Mouse (Mus musculus) hindbrain, embryonic 13.5 days (tissue): ENCODE data around the gene AU040320. TPM values are rescaled to one million over a fixed set of nuclear protein-coding genes. Genes with fewer than 3 reads are reported as not detected.

Source experiments
- ATAC-seq: fragments of 200-750 bp; cut with Nextera tagmentation; 2 replicates; pipeline ENCODE4 v1.8.0; 2017; ENCODE audit warnings: moderate TSS enrichment; ENCODE audit not compliant: low FRiP score
- H3K27ac ChIP-seq: fragments of 300-500 bp; sonication (generic); 2 replicates; pipeline ENCODE4 v1.5.1; 2015; ENCODE audit warnings: inconsistent platforms, mild to moderate bottlenecking, moderate library complexity
- H3K27me3 ChIP-seq: fragments of 300-500 bp; sonication (generic); 2 replicates; pipeline ENCODE4 v1.6.1; 2015; ENCODE audit warnings: mild to moderate bottlenecking, inconsistent platforms
- H3K36me3 ChIP-seq: fragments of 300-500 bp; sonication (generic); 2 replicates; pipeline ENCODE4 v1.6.1; 2015; ENCODE audit warnings: mild to moderate bottlenecking, inconsistent platforms
- H3K4me1 ChIP-seq: fragments of 300-500 bp; sonication (generic); replicated peaks from 2 replicates; pipeline ENCODE4 v1.6.1; 2015; ENCODE audit warnings: inconsistent platforms
- H3K4me2 ChIP-seq: fragments of 300-500 bp; sonication (generic); 2 replicates; pipeline ENCODE4 v1.6.1; 2015; ENCODE audit warnings: inconsistent platforms, mild to moderate bottlenecking, moderate library complexity
- H3K4me3 ChIP-seq: fragments of 300-500 bp; sonication (generic); 2 replicates; pipeline ENCODE4 v1.5.1; 2015; ENCODE audit warnings: mild to moderate bottlenecking, inconsistent platforms
- H3K9ac ChIP-seq: fragments of 300-500 bp; sonication (generic); 2 replicates; pipeline ENCODE4 v1.6.1; 2015; ENCODE audit warnings: mild to moderate bottlenecking, inconsistent platforms
- H3K9me3 ChIP-seq: fragments of 300-500 bp; sonication (generic); 2 replicates; pipeline ENCODE4 v1.6.1; 2016; ENCODE audit warnings: inconsistent platforms
- WGBS: fragments of 180-500 bp; shearing (Covaris S2); methylation state at CpG from one replicate; pipeline ENCODE4 v1.1.7; 2015; 5-methylcytosine and 5-hydroxymethylcytosine counted together
- polyA plus RNA-seq: library from polyadenylated mRNA; unstranded; fragments of >200 nt; fragmentation: Nextera tagmentation; extraction: Ambion mirVana; gene quantifications from 2 replicates; pipeline ENCODE4 v1.2.1, GENCODE M21; 2015

The AU040320 gene
- polyA plus RNA-seq, 1 experiment from 2014 or later = 40.3 TPM

DNA sequence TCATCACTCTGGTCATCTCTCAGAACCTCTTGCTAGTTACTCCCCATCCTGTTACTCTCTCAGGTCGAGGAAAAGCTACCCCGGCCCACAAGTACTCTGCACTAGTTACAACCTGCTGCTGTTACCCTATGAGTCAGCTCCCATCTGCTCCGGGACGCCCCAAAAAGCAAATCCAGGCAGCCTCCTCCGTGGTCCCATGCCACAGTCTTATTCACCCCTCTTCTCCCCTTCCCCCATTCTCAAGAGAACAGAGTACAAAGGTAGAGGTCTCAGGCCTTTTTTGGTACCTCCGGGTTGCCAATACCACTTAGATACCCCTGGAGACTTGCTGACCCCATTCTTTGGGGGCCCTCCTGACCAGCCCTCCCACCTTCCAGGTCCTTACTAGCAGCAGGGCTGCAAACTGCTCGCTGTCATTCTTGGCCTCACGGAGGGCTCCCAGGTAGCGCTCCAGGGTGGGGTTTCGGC is 1.8 kb upstream of the AU040320 start:
- Histone ChIP-seq H3K4me2 (peak overlapping the region; percentile 97), H3K36me3 (peaks cover 37% of the 10 kb centered on the region), H3K9me3 (no peaks in the 10 kb centered on the region), H3K27me3 (no peaks in the 10 kb centered on the region), H3K9ac (peak overlapping the region; percentile 90), H3K27ac (no peak overlapping the region; the same call in 1 of the 2 replicates), H3K4me3 (peak overlapping the region; percentile 69), H3K4me1 (peaks cover 65% of the 10 kb centered on the region)
- 54% methylated on average over 10 of the region's 10 CpGs for WGBS
- no peak for ATAC-seq

DNA sequence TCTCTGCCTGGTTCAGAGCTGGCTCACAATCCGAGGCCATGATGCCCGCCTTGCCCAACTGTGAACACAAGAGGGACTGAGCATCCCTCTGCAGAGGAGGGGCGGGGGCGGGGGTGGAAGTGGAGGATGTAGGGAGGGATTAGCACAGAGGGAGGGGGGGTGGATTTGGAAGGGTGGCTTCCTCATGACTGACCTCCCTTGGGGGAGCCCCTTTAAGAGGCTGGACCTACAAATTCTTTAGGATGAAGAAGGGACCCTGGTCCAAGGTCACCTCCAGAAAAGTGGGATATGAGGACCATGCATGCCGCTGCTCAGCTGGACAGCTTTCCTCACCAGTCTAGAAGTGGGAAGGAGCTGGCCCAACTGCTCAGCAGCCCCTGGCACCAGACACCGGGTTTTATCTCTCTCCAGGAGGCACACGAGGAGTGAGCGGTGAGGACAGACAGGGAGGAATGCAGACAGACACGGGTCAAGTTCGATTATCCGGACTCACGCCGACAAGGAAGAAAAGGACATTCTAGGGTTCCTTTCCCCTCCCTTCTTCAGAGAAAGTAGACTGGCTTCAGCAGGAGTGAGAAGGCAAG is 1.2 kb upstream of the AU040320 start:
- H3K4me3 ChIP-seq = peak overlapping the region; percentile 69
- 3% methylated on average over 13 of the region's 13 CpGs for WGBS
- ATAC-seq = no peak

DNA sequence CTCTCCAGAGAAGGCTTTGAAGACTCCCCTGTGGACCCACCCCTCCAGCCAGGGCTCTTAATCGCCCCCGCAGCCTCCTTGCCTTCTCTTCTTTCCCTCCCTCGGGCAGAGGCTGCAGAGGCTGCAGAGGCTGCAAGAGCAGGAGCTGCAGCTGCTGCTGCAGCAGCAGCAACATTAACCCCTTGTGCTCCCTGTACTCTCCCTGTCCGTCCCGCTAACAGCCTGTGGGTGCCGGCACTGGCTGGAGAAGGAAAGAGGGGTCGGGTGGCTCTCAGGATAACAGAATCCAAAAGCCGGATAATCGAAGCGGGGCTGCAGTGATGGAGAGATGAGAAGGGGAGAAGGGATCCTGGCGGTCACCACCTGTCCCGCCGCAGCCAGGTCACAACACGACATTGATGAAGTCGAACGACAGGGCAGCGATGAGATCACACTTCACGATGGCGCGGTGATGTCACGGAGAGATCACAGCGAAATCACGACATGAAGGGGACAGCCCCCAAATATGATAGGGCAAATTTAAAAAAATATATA is 669 bp upstream of the AU040320 start:
- peaks cover 31% of the 10 kb centered on the region for H3K36me3 ChIP-seq
- H3K4me1 ChIP-seq = peaks cover 65% of the 10 kb centered on the region

More for the DNA sequence above, 1.2 kb upstream of the AU040320 start:
- H3K27ac ChIP-seq = peak overlapping the region; percentile 98
- H3K9me3 ChIP-seq = no peaks in the 10 kb centered on the region
- H3K4me2 ChIP-seq = peak overlapping the region; percentile 97
- no peaks in the 10 kb centered on the region for H3K27me3 ChIP-seq
- H3K4me1 ChIP-seq = peaks cover 65% of the 10 kb centered on the region
- H3K36me3 ChIP-seq = peaks cover 32% of the 10 kb centered on the region
- H3K9ac ChIP-seq = peak overlapping the region; percentile 90

DNA sequence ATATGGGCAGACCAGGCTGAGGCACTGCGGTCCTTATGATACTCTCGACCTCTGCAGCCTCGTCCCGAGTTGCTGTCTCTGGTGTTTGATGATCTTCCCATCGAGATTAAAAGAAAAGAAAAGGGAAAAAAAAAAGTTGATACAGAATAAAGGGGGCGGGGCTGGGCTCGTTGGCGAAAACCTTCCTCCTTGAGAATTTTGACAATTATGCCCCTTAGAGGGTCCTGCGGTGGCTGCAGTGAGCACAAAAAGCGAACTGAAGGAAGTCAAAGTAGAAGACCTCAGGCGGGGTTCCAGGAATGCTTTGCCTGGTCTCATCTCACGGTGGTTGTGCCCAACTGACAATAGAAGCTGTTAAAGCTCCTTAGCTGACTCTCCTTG is 877 bp downstream of the AU040320 start:
- no peak for ATAC-seq
- H3K9me3 ChIP-seq = no peaks in the 10 kb centered on the region
- H3K4me1 ChIP-seq = peaks cover 51% of the 10 kb centered on the region
- peak overlapping the region; percentile 69 for H3K4me3 ChIP-seq
- peak overlapping the region; percentile 98 for H3K27ac ChIP-seq
- peak overlapping the region; percentile 90 for H3K9ac ChIP-seq
- 1% methylated on average over 12 of the region's 12 CpGs for WGBS
- H3K36me3 ChIP-seq = peaks cover 24% of the 10 kb centered on the region
- peak overlapping the region; percentile 97 for H3K4me2 ChIP-seq
- H3K27me3 ChIP-seq = no peaks in the 10 kb centered on the region

More for the DNA sequence above, 669 bp upstream of the AU040320 start:
- Histone ChIP-seq H3K27me3 (no peaks in the 10 kb centered on the region), H3K27ac (peak overlapping the region; percentile 98), H3K9ac (peak overlapping the region; percentile 90), H3K4me2 (peak overlapping the region; percentile 97), H3K9me3 (no peaks in the 10 kb centered on the region), H3K4me3 (peak overlapping the region; percentile 69)
- WGBS = under 1% methylated on average over 23 of the region's 23 CpGs
- peak; percentile 0; the same call in 1 of the 2 replicates for ATAC-seq

DNA sequence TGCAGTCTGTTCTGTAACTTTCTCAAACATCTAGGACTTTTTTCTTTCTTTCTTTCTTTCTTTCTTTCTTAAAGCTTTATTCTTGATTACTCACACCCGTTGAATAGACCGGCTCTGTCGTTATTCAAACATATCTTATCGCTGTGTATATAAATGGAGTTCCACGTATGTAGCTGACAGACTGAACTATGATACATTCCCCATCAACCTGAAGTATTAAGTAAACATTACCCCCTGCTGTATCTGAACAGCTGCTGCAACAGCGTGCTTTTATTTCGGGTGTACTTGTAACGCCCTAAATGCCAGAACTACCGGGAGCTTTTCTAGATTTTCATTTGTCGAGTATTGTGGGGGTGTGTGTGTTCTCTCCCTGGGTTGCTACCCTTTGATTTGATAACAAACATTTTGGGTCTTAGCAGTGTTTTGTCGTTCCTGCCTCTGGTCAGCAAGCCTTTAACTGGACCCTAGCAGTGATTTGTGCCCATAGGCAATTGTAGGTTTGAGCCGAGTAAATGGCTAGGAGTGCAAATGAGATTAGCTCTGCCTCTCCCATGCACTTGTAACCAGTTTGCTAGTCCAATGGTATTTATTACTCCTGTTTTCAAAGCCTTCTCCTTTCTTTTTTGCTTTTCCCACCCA is 1.5 kb downstream of the AU040320 start:
- no peaks in the 10 kb centered on the region for H3K9me3 ChIP-seq
- ATAC-seq = no peak
- peak overlapping the region; percentile 90 for H3K9ac ChIP-seq
- H3K4me1 ChIP-seq = peaks cover 45% of the 10 kb centered on the region
- no peak overlapping the region for H3K27ac ChIP-seq
- peak overlapping the region; percentile 69 for H3K4me3 ChIP-seq
- peak overlapping the region; percentile 97 for H3K4me2 ChIP-seq
- H3K36me3 ChIP-seq = peaks cover 23% of the 10 kb centered on the region
- 56% methylated on average over 12 of the region's 12 CpGs for WGBS
- no peaks in the 10 kb centered on the region for H3K27me3 ChIP-seq

DNA sequence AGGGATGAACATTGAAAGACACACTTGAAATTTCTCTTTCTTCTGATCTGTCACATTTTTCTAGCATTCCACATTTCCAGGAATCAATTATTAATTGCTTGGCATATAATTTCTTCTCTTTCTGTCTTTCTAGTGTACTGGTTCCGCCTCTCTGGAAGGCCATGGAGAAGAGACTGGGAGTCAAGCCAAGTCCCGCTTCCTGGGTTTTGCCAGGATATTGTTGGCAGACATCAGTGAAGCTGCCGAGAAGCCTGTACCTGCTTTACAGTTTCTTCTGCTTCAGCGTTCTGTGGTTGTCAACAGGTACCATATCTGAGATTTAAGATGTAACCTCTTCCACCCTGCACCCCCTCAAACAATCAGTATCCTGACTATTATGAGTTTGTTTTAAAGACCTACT is 3.4 kb downstream of the AU040320 start:
- Histone ChIP-seq H3K27ac (no peak overlapping the region), H3K4me3 (no peak overlapping the region), H3K36me3 (peaks cover 31% of the 10 kb centered on the region), H3K9ac (no peak overlapping the region), H3K4me2 (no peak overlapping the region), H3K9me3 (no peaks in the 10 kb centered on the region), H3K4me1 (peaks cover 26% of the 10 kb centered on the region), H3K27me3 (no peaks in the 10 kb centered on the region)
- 81% methylated on average over 4 of the region's 4 CpGs for WGBS
- ATAC-seq = no peak

DNA sequence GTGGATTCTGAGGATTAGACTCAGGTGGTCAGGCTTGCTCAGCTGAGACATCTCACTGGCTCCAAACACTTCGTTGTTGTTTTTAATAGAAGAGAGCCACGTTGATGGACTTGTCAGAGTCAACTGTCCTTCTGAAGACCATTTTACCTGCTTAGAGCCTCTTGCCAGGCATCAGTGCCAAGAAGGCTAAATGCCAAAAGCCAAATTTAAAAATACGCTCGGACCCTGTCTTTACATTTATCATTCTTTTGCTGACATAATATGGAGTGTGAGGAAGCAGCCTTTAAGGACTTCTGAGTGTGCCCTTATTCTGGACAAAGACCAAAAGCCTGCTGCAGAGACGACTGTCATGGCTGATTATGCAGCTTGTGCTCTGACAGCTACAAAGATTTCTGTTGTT is 5.0 kb downstream of the AU040320 start:
- 89% methylated on average over 5 of the region's 5 CpGs for WGBS
- H3K36me3 ChIP-seq = peaks cover 45% of the 10 kb centered on the region
- H3K4me3 ChIP-seq = no peak overlapping the region
- H3K27me3 ChIP-seq = no peaks in the 10 kb centered on the region
- H3K4me1 ChIP-seq = peaks cover 17% of the 10 kb centered on the region
- no peak overlapping the region for H3K27ac ChIP-seq
- no peak overlapping the region for H3K9ac ChIP-seq
- no peak for ATAC-seq
- no peaks in the 10 kb centered on the region for H3K9me3 ChIP-seq
- no peak overlapping the region for H3K4me2 ChIP-seq

DNA sequence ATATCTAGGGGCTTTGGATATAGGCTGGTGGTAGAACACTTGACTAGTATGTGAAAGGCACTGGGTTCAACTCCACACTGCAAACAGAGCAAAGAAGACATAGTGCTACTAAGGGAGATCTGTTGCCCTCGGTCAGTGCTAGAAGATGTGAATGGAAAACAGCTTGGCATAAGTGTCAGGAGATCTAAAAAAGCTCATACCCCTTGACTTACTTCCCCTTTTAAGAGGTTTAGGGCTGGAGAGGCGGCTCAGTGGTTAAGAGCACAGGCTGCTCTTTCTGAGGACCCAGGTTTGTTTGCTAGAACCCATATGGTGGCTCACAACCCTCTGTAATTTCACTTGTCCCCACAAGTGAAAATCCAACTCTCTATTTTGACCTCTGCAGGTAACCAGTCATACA is 6.1 kb downstream of the AU040320 start:
- no peak overlapping the region for H3K4me3 ChIP-seq
- H3K4me2 ChIP-seq = no peak overlapping the region
- no peak for ATAC-seq

DNA sequence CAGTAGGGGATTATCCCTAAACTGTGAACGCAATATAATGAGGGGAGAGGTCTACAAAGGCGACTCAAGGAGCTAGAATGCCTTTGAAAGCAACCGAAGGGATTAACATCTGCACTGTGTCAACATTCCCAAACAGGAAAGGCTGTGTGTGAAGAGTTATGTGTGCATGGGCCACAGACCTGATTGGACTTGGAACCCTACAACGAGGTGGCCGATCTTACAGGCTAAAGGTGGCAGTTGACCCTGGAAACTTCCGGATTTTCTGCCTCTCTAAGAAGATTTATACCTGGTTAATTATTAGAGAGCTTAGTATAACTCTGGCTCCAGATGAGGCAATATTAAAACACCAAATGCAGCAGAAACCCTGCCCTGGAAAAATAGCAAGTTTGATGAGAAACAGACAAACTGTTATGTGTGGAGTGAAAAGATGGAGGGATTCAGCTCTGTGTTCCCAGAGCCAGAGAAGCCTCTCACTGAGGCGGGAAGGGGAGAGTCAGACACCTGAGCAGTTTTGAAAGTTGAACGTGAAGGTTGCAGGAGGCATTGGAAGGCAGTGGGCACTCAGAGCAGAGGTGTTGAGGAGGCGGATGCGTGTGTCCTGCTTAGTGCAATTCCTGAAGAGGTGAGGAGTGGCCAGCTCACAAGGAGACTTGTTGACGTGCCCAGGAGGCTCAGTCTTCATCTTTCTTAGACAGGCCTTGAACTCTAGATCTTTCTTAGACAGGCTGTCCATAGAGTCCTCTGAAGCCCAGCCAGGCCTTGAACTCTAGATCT is 9.4 kb downstream of the AU040320 start:
- 87% methylated on average over 11 of the region's 11 CpGs for WGBS
- Histone ChIP-seq H3K4me3 (no peak overlapping the region), H3K4me2 (no peak overlapping the region), H3K9ac (no peak overlapping the region), H3K27ac (no peak overlapping the region), H3K9me3 (no peaks in the 10 kb centered on the region), H3K27me3 (no peaks in the 10 kb centered on the region), H3K4me1 (no peaks in the 10 kb centered on the region), H3K36me3 (peaks cover 47% of the 10 kb centered on the region)
- no peak for ATAC-seq

More for the DNA sequence above, 6.1 kb downstream of the AU040320 start:
- peaks cover 13% of the 10 kb centered on the region for H3K4me1 ChIP-seq
- peaks cover 49% of the 10 kb centered on the region for H3K36me3 ChIP-seq
- no peaks in the 10 kb centered on the region for H3K27me3 ChIP-seq
- H3K27ac ChIP-seq = no peak overlapping the region
- no peak overlapping the region for H3K9ac ChIP-seq
- H3K9me3 ChIP-seq = no peaks in the 10 kb centered on the region
- 92% methylated on average over 2 of the region's 2 CpGs for WGBS

DNA sequence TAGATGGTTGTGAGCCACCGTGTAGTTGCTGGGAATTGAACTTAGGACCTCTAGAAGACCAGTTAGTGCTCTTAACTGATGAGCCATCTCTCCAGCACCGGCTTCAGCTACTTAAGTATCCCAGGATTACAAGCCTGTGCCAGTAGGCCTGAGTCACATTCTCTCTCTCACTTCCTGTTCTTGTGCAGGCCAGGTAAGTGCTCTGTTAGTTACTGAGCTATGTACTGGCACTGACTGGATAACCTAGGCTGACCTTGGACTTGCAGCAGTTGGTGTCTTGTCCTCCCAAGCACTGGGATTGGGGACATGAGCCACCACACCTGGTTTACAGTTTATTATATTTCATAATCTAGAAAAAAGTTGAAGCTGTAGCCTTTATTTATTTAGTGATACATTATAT is 10.1 kb downstream of the AU040320 start:
- no peaks in the 10 kb centered on the region for H3K9me3 ChIP-seq
- H3K4me2 ChIP-seq = no peak overlapping the region
- no peak overlapping the region for H3K27ac ChIP-seq
- no peaks in the 10 kb centered on the region for H3K27me3 ChIP-seq
- no peak overlapping the region for H3K4me3 ChIP-seq
- H3K36me3 ChIP-seq = peaks cover 44% of the 10 kb centered on the region
- no peak for ATAC-seq
- no peak overlapping the region for H3K9ac ChIP-seq
- no peaks in the 10 kb centered on the region for H3K4me1 ChIP-seq
- WGBS = 90% methylated on average over 2 of the region's 2 CpGs

DNA sequence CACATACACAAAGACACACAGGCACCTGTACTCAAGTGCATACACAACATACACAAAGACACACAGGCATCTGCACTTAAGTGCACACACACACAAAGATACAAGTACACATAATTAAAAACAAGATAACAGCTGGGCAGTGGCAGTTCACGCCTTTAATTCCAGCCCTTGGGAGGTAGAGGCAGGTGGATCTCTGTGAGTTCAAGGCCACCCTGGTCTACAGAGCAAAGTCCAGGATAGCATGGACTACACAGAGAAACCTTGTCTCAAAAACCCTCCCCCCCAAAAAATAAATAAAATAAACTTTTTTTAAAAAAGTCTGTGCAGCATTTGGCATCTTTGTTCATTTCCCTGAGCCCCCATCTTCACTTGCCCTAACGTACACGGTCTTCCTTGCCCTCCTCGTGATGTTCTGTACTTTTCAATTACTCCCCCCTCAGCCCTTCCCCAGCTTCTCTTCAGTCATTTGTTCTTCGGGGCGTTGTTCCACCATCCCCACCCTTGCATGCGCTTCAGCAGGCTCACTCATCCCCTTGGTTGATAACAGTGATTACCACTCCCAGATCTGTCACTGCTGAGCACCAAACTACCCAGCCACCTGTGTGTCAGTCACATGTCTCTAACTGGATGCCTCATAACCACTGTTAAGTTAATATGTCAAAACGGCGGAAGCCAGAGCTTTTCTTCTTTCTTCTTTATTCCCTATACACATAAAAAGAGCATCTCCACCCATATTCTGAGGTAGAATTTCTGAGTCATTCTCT is 16.6 kb downstream of the AU040320 start:
- Histone ChIP-seq H3K27me3 (no peaks in the 10 kb centered on the region), H3K9me3 (no peaks in the 10 kb centered on the region), H3K27ac (no peak overlapping the region), H3K4me3 (no peak overlapping the region), H3K4me1 (no peaks in the 10 kb centered on the region), H3K4me2 (no peak overlapping the region), H3K36me3 (peaks cover 22% of the 10 kb centered on the region), H3K9ac (no peak overlapping the region)
- WGBS = 95% methylated on average over 9 of the region's 9 CpGs
- ATAC-seq = no peak

GRCm38 (mm10) chr4:126770831-126771230 is 17.5 kb downstream of the AU040320 start:
- H3K4me3 ChIP-seq = no peak overlapping the region
- no peaks in the 10 kb centered on the region for H3K27me3 ChIP-seq
- H3K4me1 ChIP-seq = no peaks in the 10 kb centered on the region
- H3K9me3 ChIP-seq = no peaks in the 10 kb centered on the region
- ATAC-seq = no peak
- no peak overlapping the region for H3K4me2 ChIP-seq
- 89% methylated on average over 4 of the region's 4 CpGs for WGBS
- peaks cover 22% of the 10 kb centered on the region for H3K36me3 ChIP-seq
- no peak overlapping the region for H3K9ac ChIP-seq
- no peak overlapping the region for H3K27ac ChIP-seq
